In the genomic region with DNA sequence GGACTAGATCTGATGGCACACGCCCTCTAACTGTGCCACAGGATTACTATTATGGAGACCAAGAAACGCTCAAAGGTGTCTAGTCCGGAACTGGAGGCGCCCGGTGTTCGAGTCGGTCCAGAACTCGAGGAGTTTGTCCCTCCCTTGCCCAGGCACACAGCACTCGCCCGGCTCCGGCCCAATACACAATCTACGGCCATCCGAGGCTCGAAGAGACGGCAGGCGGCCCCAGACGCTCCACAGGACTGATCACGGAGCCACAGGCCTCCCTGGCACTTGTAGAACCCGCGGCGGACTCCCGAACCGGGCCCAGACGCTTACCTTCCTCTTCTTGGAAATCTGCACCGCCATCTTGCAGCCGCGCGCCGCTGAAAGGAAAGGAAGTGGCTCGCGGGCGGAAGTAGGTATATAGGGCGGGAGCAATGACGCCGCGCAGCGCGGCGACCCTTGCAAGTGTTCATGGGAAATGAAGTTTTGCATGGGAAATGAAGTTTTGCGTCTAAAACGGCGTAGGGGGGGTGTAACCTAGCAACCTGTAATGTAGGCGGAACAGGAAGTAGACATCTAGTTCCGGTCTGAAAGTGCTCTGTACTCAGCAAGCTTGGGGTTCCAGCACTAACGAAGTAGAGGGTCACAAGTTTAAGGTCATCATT, we compare ENCODE assay signal across 1 mouse cellular context.
TF ChIP-seq lines count a peak whose summit lies in the region.

Gene Rps3, minus strand, starts transcription at position 468 of the 653 bp plus-strand sequence.

TF ChIP-seq in CH12.LX, 34 proteins besides CTCF, POLR2A, EP300 and RAD21 (continued from another document):
- TF ChIP-seq TBP (conservative IDR thresholded peaks at IDR 0.05; ENCODE audit: low read depth, low read length), result peak; percentile 98
- peak; percentile 80 for TF ChIP-seq IRF4 (IDR thresholded peaks at IDR 0.05; ENCODE audit: low read depth, low read length)
- no peak for TF ChIP-seq ZNF384 (IDR thresholded peaks at IDR 0.05; ENCODE audit: low read depth, low read length)
- peak; percentile 71; the same call in 1 of the 2 replicates for TF ChIP-seq GABPA (IDR thresholded peaks at IDR 0.05; ENCODE audit: insufficient replicate concordance, low read depth, low read length)
- TF ChIP-seq MEF2A (IDR thresholded peaks at IDR 0.05; ENCODE audit: borderline replicate concordance, low read depth, low read length), result no peak
- peak; percentile 99 for TF ChIP-seq NELFE (IDR thresholded peaks at IDR 0.05; ENCODE audit: low read depth, low read length)
- TF ChIP-seq ZMIZ1 (IDR thresholded peaks at IDR 0.05; ENCODE audit: low read depth, low read length), result peak; percentile 96
- TF ChIP-seq MAZ (IDR thresholded peaks at IDR 0.05; ENCODE audit: low read depth, low read length), result no peak
- no peak for TF ChIP-seq BHLHE40 (IDR thresholded peaks at IDR 0.05; ENCODE audit: low read depth, low read length)
- 0 out of 2 replicates have a peak, but pooled peaks have one; percentile 28 for TF ChIP-seq CHD2 (IDR thresholded peaks at IDR 0.05; ENCODE audit: low read length)
- TF ChIP-seq ZKSCAN1 (IDR thresholded peaks at IDR 0.05; ENCODE audit: borderline replicate concordance, low read depth, low read length), result no peak
